Mouse (Mus musculus): ENCODE results near the gene Srrm2. TPM values are rescaled to one million over a fixed set of nuclear protein-coding genes. Genes with fewer than 3 reads are reported as not detected.

The Srrm2 gene
- total and polyA plus RNA-seq, 2 experiments from 2014 or later = 85.9 to 196 TPM

GRCm38 (mm10) chr17:23850028-23850427, 59.7 kb downstream of the Srrm2 start:
- ATAC-seq (ENCODE audit: insufficient read depth, low read depth) (no peak), DNase-seq (ENCODE audit: low spot score) (no peak)
- TF ChIP-seq CTCF (IDR thresholded peaks at IDR 0.05; ENCODE audit: low read depth) (0 out of 2 replicates have a peak, but pooled peaks have one; percentile 6), EP300 (IDR thresholded peaks at IDR 0.05; ENCODE audit: low read depth) (no peak)
- no peaks in the 10 kb centered on the region for H3K36me3 ChIP-seq (replicated peaks; ENCODE audit: control insufficient read depth, insufficient read depth, low read length)
- peaks cover 3% of the 10 kb centered on the region; the same call in 1 of the 2 replicates for H3K4me1 ChIP-seq (ENCODE audit: control insufficient read depth, insufficient read depth)
- H3K4me3 ChIP-seq (ENCODE audit: low read depth, low read length) = no peak overlapping the region
- no peak overlapping the region for H3K4me2 ChIP-seq (ENCODE audit: low read depth, low read length)
- 56% methylated on average over 2 of the region's 2 CpGs for WGBS
- no peaks in the 10 kb centered on the region for H3K27me3 ChIP-seq (ENCODE audit: control insufficient read depth, insufficient read depth, low read length)
- no peaks in the 10 kb centered on the region for H3K9me3 ChIP-seq (replicated peaks; ENCODE audit: control insufficient read depth, low read length)
- no peak overlapping the region for H3K9ac ChIP-seq (replicated peaks; ENCODE audit: low read depth, low read length)
- H3K27ac ChIP-seq (ENCODE audit: low read depth) = no peak overlapping the region

DNA sequence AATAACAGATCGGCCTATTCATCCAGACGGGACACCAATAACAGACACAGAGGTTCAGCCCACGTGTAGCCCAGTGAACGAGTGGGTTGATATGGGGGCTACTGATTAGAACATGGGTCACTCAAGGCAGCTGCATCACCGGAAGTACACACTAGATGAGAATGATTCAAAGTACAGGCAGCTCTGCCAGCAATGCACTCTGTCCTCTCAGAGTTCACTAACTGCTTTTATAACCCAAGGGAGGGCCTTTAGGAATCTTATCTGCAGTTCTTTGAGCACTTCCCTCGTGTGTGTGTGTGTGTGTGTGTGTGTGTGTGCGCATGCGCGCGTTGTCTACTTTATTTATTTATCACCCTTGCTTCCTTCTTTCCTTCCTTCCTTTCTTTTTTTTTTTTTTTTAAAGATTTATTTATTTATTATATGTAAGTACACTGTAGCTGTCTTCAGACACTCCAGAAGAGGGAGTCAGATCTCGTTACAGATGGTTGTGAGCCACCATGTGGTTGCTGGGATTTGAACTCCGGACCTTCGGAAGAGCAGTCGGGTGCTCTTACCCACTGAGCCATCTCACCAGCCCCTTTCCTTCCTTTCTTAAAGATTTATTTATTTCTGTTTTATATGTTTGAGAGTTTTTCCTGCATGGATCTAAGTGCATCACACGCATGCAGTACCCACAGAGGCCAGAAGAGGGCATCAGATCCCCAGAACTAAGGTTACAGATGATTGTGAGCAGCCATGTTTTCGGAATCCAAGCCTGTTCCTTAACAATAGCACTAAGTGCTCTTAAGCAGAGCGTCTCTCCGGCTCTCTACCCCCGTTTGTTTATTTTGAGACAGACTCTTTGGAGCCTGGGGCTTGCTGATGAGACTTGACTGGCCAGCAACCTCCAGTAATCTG, 60.8 kb downstream of the Srrm2 start:
- Histone ChIP-seq H3K27me3 (ENCODE audit: control insufficient read depth, insufficient read depth, low read length) (no peaks in the 10 kb centered on the region), H3K9ac (replicated peaks; ENCODE audit: low read depth, low read length) (no peak overlapping the region), H3K9me3 (replicated peaks; ENCODE audit: control insufficient read depth, low read length) (no peaks in the 10 kb centered on the region), H3K27ac (ENCODE audit: low read depth) (no peak overlapping the region), H3K4me2 (ENCODE audit: low read depth, low read length) (no peak overlapping the region), H3K36me3 (replicated peaks; ENCODE audit: control insufficient read depth, insufficient read depth, low read length) (no peaks in the 10 kb centered on the region), H3K4me3 (ENCODE audit: low read depth, low read length) (no peak overlapping the region), H3K4me1 (ENCODE audit: control insufficient read depth, insufficient read depth) (peaks cover 3% of the 10 kb centered on the region; the same call in 1 of the 2 replicates)
- peak; percentile 50 for DNase-seq (ENCODE audit: low spot score)
- TF ChIP-seq CTCF (IDR thresholded peaks at IDR 0.05; ENCODE audit: low read depth) = peak; percentile 81
- TF ChIP-seq EP300 (IDR thresholded peaks at IDR 0.05; ENCODE audit: low read depth) = no peak
- WGBS = 45% methylated on average over 18 of the region's 19 CpGs
- ATAC-seq (ENCODE audit: insufficient read depth, low read depth) = no peak; the same call in 1 of the 2 replicates

- H3K27me3 ChIP-seq (ENCODE audit: control insufficient read depth, insufficient read depth, low read length) = no peaks in the 10 kb centered on the region
- H3K27ac ChIP-seq (ENCODE audit: low read depth) = no peak overlapping the region
- no peak overlapping the region for H3K4me2 ChIP-seq (ENCODE audit: low read depth, low read length)
- no peak overlapping the region for H3K9ac ChIP-seq (replicated peaks; ENCODE audit: low read depth, low read length)
- no peak for DNase-seq (ENCODE audit: low spot score)
- H3K9me3 ChIP-seq (replicated peaks; ENCODE audit: control insufficient read depth, low read length) = no peaks in the 10 kb centered on the region
- no peaks in the 10 kb centered on the region for H3K36me3 ChIP-seq (replicated peaks; ENCODE audit: control insufficient read depth, insufficient read depth, low read length)
- H3K4me1 ChIP-seq (ENCODE audit: control insufficient read depth, insufficient read depth) = peaks cover 3% of the 10 kb centered on the region; the same call in 1 of the 2 replicates
- 40% methylated on average over 5 of the region's 5 CpGs for WGBS
- ATAC-seq (ENCODE audit: insufficient read depth, low read depth) = no peak
- H3K4me3 ChIP-seq (ENCODE audit: low read depth, low read length) = no peak overlapping the region
- TF ChIP-seq EP300 (IDR thresholded peaks at IDR 0.05; ENCODE audit: low read depth) (no peak), CTCF (IDR thresholded peaks at IDR 0.05; ENCODE audit: low read depth) (peak; percentile 61)
These were observed 63.0 kb downstream of the Srrm2 start for GRCm38 (mm10) chr17:23853292-23853691.

DNA sequence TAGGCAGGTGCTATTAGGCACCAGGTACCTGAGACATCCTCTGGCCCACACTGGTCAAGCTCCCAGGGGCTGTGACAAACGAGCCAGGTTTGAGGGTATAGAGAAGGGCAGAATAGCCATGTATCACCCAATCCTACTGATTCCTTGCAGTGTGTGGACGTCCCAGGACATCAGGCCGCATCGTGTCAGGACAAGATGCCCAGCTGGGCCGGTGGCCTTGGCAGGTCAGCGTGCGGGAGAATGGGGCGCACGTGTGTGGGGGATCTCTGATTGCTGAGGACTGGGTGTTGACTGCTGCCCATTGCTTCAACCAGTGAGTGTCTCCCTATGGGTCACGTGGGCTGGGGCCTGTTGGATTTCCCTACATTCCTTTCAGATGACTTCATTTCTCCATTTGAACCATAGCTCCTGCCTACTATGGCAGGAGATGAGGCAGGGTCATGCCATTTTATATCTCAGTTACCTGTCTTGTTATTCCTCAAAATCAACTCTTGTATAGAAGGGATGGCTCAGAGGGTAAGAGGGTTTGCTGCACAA, 64.0 kb downstream of the Srrm2 start:
- 43% methylated on average over 10 of the region's 10 CpGs for WGBS
- H3K9me3 ChIP-seq (replicated peaks; ENCODE audit: control insufficient read depth, low read length) = no peaks in the 10 kb centered on the region

DNA sequence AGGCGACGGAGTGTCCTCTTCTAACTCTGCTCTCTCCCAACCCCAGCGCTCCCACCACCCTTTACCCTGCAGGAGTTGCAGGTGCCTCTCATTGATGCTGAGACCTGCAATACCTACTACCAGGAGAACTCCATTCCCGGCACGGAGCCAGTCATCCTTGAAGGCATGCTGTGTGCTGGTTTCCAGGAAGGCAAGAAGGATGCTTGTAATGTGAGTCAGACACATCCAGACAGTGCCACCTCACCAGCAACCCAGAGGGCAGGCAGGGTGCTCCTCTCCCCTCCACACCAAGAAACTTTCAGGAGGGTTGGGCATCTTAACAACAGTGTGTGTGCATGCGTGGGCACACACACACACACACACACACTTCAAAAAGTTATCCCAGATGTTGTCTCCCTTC, 66.9 kb downstream of the Srrm2 start:
- no peaks in the 10 kb centered on the region for H3K9me3 ChIP-seq (replicated peaks; ENCODE audit: control insufficient read depth, low read length)
- 78% methylated on average over 6 of the region's 6 CpGs for WGBS
- H3K4me1 ChIP-seq (ENCODE audit: control insufficient read depth, insufficient read depth) = peaks cover 3% of the 10 kb centered on the region; the same call in 1 of the 2 replicates
- no peak overlapping the region for H3K4me2 ChIP-seq (ENCODE audit: low read depth, low read length)
- H3K9ac ChIP-seq (replicated peaks; ENCODE audit: low read depth, low read length) = no peak overlapping the region
- no peak overlapping the region for H3K27ac ChIP-seq (ENCODE audit: low read depth)
- no peaks in the 10 kb centered on the region for H3K36me3 ChIP-seq (replicated peaks; ENCODE audit: control insufficient read depth, insufficient read depth, low read length)
- ATAC-seq (ENCODE audit: insufficient read depth, low read depth) = no peak
- TF ChIP-seq CTCF (IDR thresholded peaks at IDR 0.05; ENCODE audit: low read depth) (no peak), EP300 (IDR thresholded peaks at IDR 0.05; ENCODE audit: low read depth) (no peak)
- no peak for DNase-seq (ENCODE audit: low spot score)
- no peak overlapping the region for H3K4me3 ChIP-seq (ENCODE audit: low read depth, low read length)
- H3K27me3 ChIP-seq (ENCODE audit: control insufficient read depth, insufficient read depth, low read length) = no peaks in the 10 kb centered on the region

More for the DNA sequence above, 64.0 kb downstream of the Srrm2 start:
- H3K4me2 ChIP-seq (ENCODE audit: low read depth, low read length) = no peak overlapping the region
- H3K27me3 ChIP-seq (ENCODE audit: control insufficient read depth, insufficient read depth, low read length) = no peaks in the 10 kb centered on the region
- peaks cover 3% of the 10 kb centered on the region; the same call in 1 of the 2 replicates for H3K4me1 ChIP-seq (ENCODE audit: control insufficient read depth, insufficient read depth)
- H3K36me3 ChIP-seq (replicated peaks; ENCODE audit: control insufficient read depth, insufficient read depth, low read length) = no peaks in the 10 kb centered on the region
- ATAC-seq (ENCODE audit: insufficient read depth, low read depth) (peak; percentile 72), DNase-seq (ENCODE audit: low spot score) (peak; percentile 17)
- H3K4me3 ChIP-seq (ENCODE audit: low read depth, low read length) = no peak overlapping the region
- H3K9ac ChIP-seq (replicated peaks; ENCODE audit: low read depth, low read length) = no peak overlapping the region
- no peak overlapping the region for H3K27ac ChIP-seq (ENCODE audit: low read depth)
- TF ChIP-seq EP300 (IDR thresholded peaks at IDR 0.05; ENCODE audit: low read depth) (no peak), CTCF (IDR thresholded peaks at IDR 0.05; ENCODE audit: low read depth) (no peak)

Data from heart, postnatal 0 days (tissue).